Mouse (Mus musculus): ENCODE results near the gene Nfib.

DNA sequence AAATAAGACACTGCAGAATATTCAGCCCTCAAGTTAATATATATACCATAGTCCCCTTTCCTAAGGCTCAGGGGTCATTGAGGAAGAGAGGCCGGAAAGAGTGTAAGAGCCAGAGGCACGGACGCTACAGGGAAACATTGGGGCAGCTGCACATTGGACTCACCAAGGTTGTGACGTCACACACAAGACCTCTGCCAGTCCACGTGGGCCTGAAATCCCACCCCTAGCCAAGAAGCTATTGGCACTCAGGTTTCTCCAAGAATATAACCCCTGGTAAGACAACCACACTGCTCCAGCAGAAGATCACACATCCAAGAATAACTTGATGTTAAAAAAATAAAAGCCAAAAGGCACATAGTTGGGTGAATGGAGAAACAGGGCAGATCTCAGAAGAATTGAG is 89.8 kb downstream of the Nfib start:
- TF ChIP-seq POLR2A (IDR thresholded peaks at IDR 0.05; ENCODE audit: borderline replicate concordance, extremely low read depth, insufficient read depth, insufficient read length, poor library complexity, severe bottlenecking) (no peak), CTCF (IDR thresholded peaks at IDR 0.05; ENCODE audit: borderline replicate concordance, extremely low read depth, insufficient read depth, insufficient read length) (no peak)
